Mouse (Mus musculus) olfactory bulb, adult 2 months (tissue): Measurements from ENCODE around the gene Tmem40.

Experiments
- CTCF ChIP-seq: fragments of 200-500 bp; IDR thresholded peaks from 2 replicates; pipeline ENCODE4 v1.5.1; 2012; ENCODE audit warnings: low read depth, mild to moderate bottlenecking, low read length, moderate library complexity; ENCODE audit not compliant: insufficient read depth
- POLR2A ChIP-seq: fragments of 200-500 bp; IDR thresholded peaks from 2 replicates; pipeline ENCODE4 v1.6.1; 2012; ENCODE audit warnings: mild to moderate bottlenecking, low read depth, low read length, moderate library complexity; ENCODE audit not compliant: insufficient read depth

- no peak for TF ChIP-seq CTCF
- TF ChIP-seq POLR2A: no peak
Observed at GRCm38 (mm10) chr6:115739056-115739455, 23.2 kb downstream of the Tmem40 start.
